Mouse (Mus musculus) layer of hippocampus, adult 2 months (tissue): ENCODE measurements at regions not wholly inside any gene's neighbourhood (a gene's known extent, or its start where the extent isn't known, plus 50 kb on each side); places are given as distances from the start of the nearest gene placed in this dataset.

Experiments used
- DNase-seq, 2 experiments: peaks; one replicate each; pipeline ENCODE4 v3.0.0; 2022; ENCODE audit warnings: low spot score in 2 of 2
- H3K27ac ChIP-seq: fragments of 200-600 bp; 2 replicates; pipeline ENCODE4 v1.8.1; 2022
- H3K4me3 ChIP-seq: fragments of 200-600 bp; 2 replicates; pipeline ENCODE4 v1.8.1; 2022; ENCODE audit warnings: mild to moderate bottlenecking
- CTCF ChIP-seq: fragments of 200-600 bp; conservative IDR thresholded peaks from 2 replicates; pipeline ENCODE4 v1.8.1; 2022; ENCODE audit warnings: antibody characterized with exemption, mild to moderate bottlenecking, moderate library complexity

GRCm38 (mm10) chr4:16820371-16820770 is 2784.9 kb upstream of the Gm12353 start:
- no peak overlapping the region for H3K4me3 ChIP-seq
- no peak for TF ChIP-seq CTCF
- DNase-seq = no peak
- no peak overlapping the region for H3K27ac ChIP-seq

- TF ChIP-seq CTCF = no peak
- DNase-seq = no peak
- Histone ChIP-seq H3K4me3 (no peak overlapping the region), H3K27ac (no peak overlapping the region)
These were observed 2773.7 kb upstream of the Gm12353 start for GRCm38 (mm10) chr4:16831598-16831997.

GRCm38 (mm10) chr4:16848096-16848495 is 2757.2 kb upstream of the Gm12353 start:
- DNase-seq = peak in 1 of 2 experiments; percentile 39
- no peak for TF ChIP-seq CTCF
- no peak overlapping the region for H3K4me3 ChIP-seq

GRCm38 (mm10) chr4:16852670-16853069 is 2752.6 kb upstream of the Gm12353 start:
- peak; percentile 25 to 49 for DNase-seq
- TF ChIP-seq CTCF = no peak
- H3K27ac ChIP-seq = no peak overlapping the region
- no peak overlapping the region for H3K4me3 ChIP-seq

More at GRCm38 (mm10) chr4:16848096-16848495, 2757.2 kb upstream of the Gm12353 start:
- H3K27ac ChIP-seq = no peak overlapping the region
